In the genomic region with DNA sequence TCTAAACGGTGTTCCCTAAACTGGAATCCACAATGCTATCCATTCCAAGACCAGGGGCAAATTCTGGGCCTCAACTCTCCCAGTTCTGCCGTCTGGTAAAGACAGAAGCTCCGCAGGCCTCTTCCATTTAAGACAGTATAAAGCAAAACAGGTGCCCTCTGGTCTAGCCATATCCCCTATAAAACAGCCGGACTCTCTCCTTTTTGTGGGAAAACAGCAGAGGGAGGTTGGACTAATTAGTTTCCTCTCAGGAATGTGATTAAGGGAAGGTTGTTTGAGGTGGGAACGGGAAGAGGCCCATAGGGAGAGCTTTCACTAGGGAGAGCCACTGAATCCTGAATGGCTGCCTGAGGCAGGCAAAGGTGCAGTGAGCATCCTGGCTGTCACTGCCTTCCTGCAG, we compare ENCODE assay signal across 24 mouse cellular contexts.
"Had no signal": no experiment of that assay in that cellular context is flagged by ENCODE, and none has a peak within 500 bp of the region (broad histone marks: within the 10 kb centered on the region; RNA-seq: fewer than 3 reads in every experiment).

No protein-coding gene starts in this region.

- ATAC-seq: intestine, embryonic 15.5 days; liver, embryonic 12.5 days; midbrain, embryonic 15.5 days had no signal

- H3K4me1 ChIP-seq: intestine, embryonic 15.5 days; kidney, embryonic 15.5 days; liver, embryonic 12.5 days; liver, embryonic 15.5 days; lung, embryonic 15.5 days; midbrain, embryonic 15.5 days had no signal

- H3K4me2 ChIP-seq: intestine, embryonic 15.5 days; kidney, embryonic 15.5 days; liver, embryonic 12.5 days; liver, embryonic 15.5 days; lung, embryonic 15.5 days; midbrain, embryonic 12.5 days; midbrain, embryonic 15.5 days had no signal

- H3K9me3 ChIP-seq: intestine, embryonic 15.5 days; kidney, embryonic 15.5 days; liver, embryonic 12.5 days; liver, embryonic 15.5 days; lung, embryonic 15.5 days; midbrain, embryonic 12.5 days; midbrain, embryonic 15.5 days had no signal

- H3K9ac ChIP-seq: intestine, embryonic 15.5 days; kidney, embryonic 15.5 days; liver, embryonic 12.5 days; liver, embryonic 15.5 days; lung, embryonic 15.5 days; midbrain, embryonic 12.5 days; midbrain, embryonic 15.5 days had no signal

- DNase-seq: kidney, adult 11 months; kidney, adult 8-10 months; kidney, postnatal 10 days; kidney, postnatal 36 days; layer of hippocampus, postnatal 36 days; liver; lung, adult 18-20 months; lung, postnatal 14 days; lung, postnatal 4 days; right cerebral cortex, adult 18-20 months; right cerebral cortex, postnatal 14 days; right cerebral cortex, postnatal 4 days; thymus, adult 2 months; thymus, postnatal 14 days; thymus, postnatal 4 days had no signal

- H3K27me3 ChIP-seq: intestine, embryonic 15.5 days; kidney, embryonic 15.5 days; liver, embryonic 12.5 days; liver, embryonic 15.5 days; lung, embryonic 15.5 days; midbrain, embryonic 15.5 days had no signal

- H3K4me3 ChIP-seq: intestine, embryonic 15.5 days; kidney, embryonic 15.5 days; left cerebral cortex, adult 2 months; liver, embryonic 12.5 days; liver, embryonic 15.5 days; lung, embryonic 15.5 days; midbrain, embryonic 12.5 days; midbrain, embryonic 15.5 days had no signal

- H3K27ac ChIP-seq: intestine, embryonic 15.5 days; kidney, embryonic 15.5 days; left cerebral cortex, adult 2 months; liver, embryonic 12.5 days; liver, embryonic 15.5 days; lung, embryonic 15.5 days; midbrain, embryonic 12.5 days; midbrain, embryonic 15.5 days; stomach, postnatal 0 days had no signal

- H3K36me3 ChIP-seq: intestine, embryonic 15.5 days; kidney, embryonic 15.5 days; liver, embryonic 12.5 days; liver, embryonic 15.5 days; lung, embryonic 15.5 days; midbrain, embryonic 12.5 days; midbrain, embryonic 15.5 days had no signal
